Mouse (Mus musculus) stomach, embryonic 16.5 days (tissue): ENCODE data around the gene Ube2c. TPM values are rescaled to one million over a fixed set of nuclear protein-coding genes. Genes with fewer than 3 reads are reported as not detected.

Experiments
- ATAC-seq: fragments of 200-750 bp; cut with Nextera tagmentation; 2 replicates; pipeline ENCODE4 v1.8.0; 2017; ENCODE audit warnings: moderate number of reproducible peaks, moderate TSS enrichment; ENCODE audit not compliant: insufficient read depth, low FRiP score
- H3K27ac ChIP-seq: fragments of 300-500 bp; sonication (generic); 2 replicates; pipeline ENCODE4 v1.5.1; 2014; ENCODE audit warnings: low read length
- H3K27me3 ChIP-seq: fragments of 300-500 bp; sonication (generic); 2 replicates; pipeline ENCODE4 v1.6.1; 2014; ENCODE audit warnings: low read length, control low read depth, mixed read lengths; ENCODE audit not compliant: control insufficient read depth, insufficient read depth
- H3K36me3 ChIP-seq: fragments of 300-500 bp; sonication (generic); 2 replicates; pipeline ENCODE4 v1.6.1; 2014; ENCODE audit warnings: low read length; ENCODE audit not compliant: control insufficient read depth, insufficient read depth
- H3K4me1 ChIP-seq: fragments of 300-500 bp; sonication (generic); 2 replicates; pipeline ENCODE4 v1.6.1; 2014; ENCODE audit warnings: low read length, control low read depth, mixed read lengths; ENCODE audit not compliant: control insufficient read depth, insufficient read depth
- H3K4me2 ChIP-seq: fragments of 300-500 bp; sonication (generic); 2 replicates; pipeline ENCODE4 v1.6.1; 2014; ENCODE audit warnings: low read depth, low read length, mixed read lengths
- H3K4me3 ChIP-seq: fragments of 300-500 bp; sonication (generic); replicated peaks from 2 replicates; pipeline ENCODE4 v1.5.1; 2014; ENCODE audit warnings: mild to moderate bottlenecking, low read length
- H3K9ac ChIP-seq: fragments of 300-500 bp; sonication (generic); 2 replicates; pipeline ENCODE4 v1.6.1; 2014; ENCODE audit warnings: low read length
- H3K9me3 ChIP-seq: fragments of 300-500 bp; sonication (generic); replicated peaks from 2 replicates; pipeline ENCODE4 v1.6.1; 2016; ENCODE audit warnings: low read length, control low read depth; ENCODE audit not compliant: control insufficient read depth
- WGBS: fragments of 180-500 bp; shearing (Covaris S2); extraction: QIAGEN DNeasy Blood & Tissue Kit; methylation state at CpG from one replicate; pipeline ENCODE4 v1.1.7; 2014; 5-methylcytosine and 5-hydroxymethylcytosine counted together
- polyA plus RNA-seq: library from polyadenylated mRNA; unstranded; fragments of >200 nt; fragmentation: Nextera tagmentation; extraction: Ambion mirVana; gene quantifications from 2 replicates; pipeline ENCODE4 v1.2.1, GENCODE M21; 2015

Gene Ube2c
- polyA plus RNA-seq, 1 experiment from 2014 or later = 335 TPM

DNA sequence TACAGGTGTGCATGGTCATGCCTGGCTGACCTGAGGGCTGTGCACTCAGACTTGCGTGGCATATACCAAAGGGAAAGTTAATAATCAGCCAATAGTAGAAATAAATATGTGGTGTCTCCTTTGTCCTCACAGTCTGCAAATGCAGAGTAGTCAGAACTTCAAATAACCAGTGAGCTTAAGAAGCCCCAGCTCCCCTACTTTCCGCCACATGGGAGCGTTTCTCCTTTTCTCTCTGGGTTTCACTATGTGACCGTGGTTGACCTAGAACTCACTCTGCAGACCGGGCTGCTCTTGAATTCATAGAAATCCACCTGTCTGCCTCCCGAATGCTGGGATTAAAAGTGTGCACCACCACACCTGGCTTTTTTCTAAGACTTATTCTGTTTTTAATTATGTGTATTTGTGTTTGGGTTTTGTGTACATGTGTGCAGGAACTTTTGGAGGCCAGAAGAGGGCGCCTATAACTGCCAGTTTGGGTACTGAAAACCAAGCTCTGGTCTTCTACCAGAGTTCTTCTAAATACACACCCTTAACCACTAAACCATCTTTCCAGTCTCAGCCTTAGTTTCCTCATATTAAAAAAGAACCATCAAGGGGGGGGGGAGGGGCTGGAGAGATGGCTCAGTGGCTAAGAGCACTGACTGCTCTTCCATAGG lies 14.4 kb downstream of the Ube2c start:
- H3K9ac ChIP-seq = no peak overlapping the region
- no peak for ATAC-seq
- H3K36me3 ChIP-seq = no peaks in the 10 kb centered on the region
- H3K4me3 ChIP-seq = no peak overlapping the region
- peak overlapping the region; percentile 89; the same call in 1 of the 2 replicates for H3K4me2 ChIP-seq
- H3K9me3 ChIP-seq = no peaks in the 10 kb centered on the region
- no peaks in the 10 kb centered on the region for H3K27me3 ChIP-seq
- H3K4me1 ChIP-seq = peaks cover 19% of the 10 kb centered on the region
- 69% methylated on average over 7 of the region's 7 CpGs for WGBS
- H3K27ac ChIP-seq = no peak overlapping the region

DNA sequence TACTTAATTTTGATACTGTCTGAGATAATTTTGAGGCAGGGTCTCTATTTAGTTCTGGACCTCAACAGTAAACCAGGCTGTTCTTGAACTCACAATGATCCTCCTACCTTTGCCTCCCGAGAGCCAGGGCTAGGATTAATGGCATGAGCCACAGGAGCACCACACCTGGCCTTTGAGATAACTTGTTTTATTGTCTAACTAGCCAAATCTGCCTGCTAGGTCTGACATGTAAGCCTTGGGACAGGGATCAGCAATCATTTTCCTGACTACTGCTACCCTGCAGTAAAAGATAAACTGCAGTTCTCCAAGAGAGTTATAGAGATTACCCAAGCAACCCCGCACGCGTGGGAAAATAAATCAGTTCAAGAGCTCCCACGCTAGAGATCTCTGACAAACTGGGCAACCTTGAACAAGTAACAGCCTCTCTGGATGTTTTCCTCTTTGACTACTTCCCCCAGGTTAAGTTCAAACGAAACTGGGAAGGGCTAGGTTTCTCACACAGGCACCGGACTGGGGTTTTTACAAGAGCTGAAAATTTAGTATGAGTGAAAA lies 15.2 kb downstream of the Ube2c start:
- peak overlapping the region; percentile 96 for H3K27ac ChIP-seq
- ATAC-seq = no peak
- H3K27me3 ChIP-seq = no peaks in the 10 kb centered on the region
- H3K36me3 ChIP-seq = no peaks in the 10 kb centered on the region
- H3K4me1 ChIP-seq = peaks cover 19% of the 10 kb centered on the region
- peak overlapping the region; percentile 89 for H3K4me2 ChIP-seq
- H3K4me3 ChIP-seq = peak overlapping the region; percentile 74
- 9% methylated on average over 7 of the region's 7 CpGs for WGBS
- no peaks in the 10 kb centered on the region for H3K9me3 ChIP-seq
- peak overlapping the region; percentile 90 for H3K9ac ChIP-seq

DNA sequence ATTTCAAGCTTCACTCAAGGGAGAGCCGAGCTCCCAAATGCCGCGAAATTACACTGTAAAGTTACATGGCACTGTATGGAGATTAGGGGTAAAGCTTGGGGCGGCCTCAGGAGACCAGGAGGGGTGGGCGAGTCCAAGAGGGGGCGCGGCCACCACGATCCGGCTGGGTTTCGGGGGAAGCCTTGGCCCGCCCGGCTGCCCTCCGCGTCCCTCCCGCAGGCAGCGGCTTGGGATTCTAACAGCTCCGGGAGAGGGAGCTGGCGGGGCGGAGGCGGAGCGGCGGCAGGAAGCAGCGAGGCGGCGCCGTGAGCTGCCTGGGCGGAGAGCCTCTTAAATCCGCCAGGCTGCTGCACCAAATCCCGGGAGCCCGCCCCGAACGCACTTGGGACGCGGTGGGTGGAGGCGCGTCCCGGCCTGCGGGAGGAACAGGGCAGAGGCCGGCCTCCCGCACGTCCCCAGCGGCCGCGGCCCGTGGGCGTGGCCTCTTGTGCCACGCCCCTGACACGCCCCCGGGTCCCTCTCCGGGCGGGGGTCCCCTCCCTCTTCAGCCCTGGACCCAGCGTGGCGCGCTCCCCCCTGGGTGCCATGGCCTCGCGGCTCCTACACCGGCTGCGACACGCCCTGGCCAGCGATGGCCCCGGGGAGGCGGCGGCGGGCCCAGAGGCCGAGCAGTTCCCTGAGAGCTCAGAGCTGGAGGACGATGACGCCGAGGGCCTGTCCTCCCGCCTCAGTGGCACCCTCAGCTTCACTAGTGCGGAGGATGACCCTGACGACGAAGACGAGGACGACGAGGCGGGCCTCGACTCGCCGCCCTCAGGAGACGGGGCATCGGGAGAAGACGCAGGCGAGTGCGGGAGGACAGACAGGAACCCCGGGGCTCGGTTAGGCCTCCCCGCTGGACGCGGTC lies 16.0 kb downstream of the Ube2c start, which contains the start of gene Snx21:
Gene Snx21, plus strand, starts transcription at position 343 of the 907 bp plus-strand sequence.
- H3K9ac ChIP-seq = peak within 1 kb of the TSS; percentile 90
- peak within 1 kb of the TSS; percentile 74 for H3K4me3 ChIP-seq
- ATAC-seq = peak; percentile 96
- H3K4me1 ChIP-seq = peaks cover 19% of the 10 kb centered on the region
- H3K27me3 ChIP-seq = no peaks in the 10 kb centered on the region
- no peaks in the 10 kb centered on the region for H3K9me3 ChIP-seq
- H3K4me2 ChIP-seq = peak within 1 kb of the TSS; percentile 89
- peak within 1 kb of the TSS; percentile 96 for H3K27ac ChIP-seq
- under 1% methylated on average over 80 of the region's 89 CpGs for WGBS
- H3K36me3 ChIP-seq = no peaks in the 10 kb centered on the region

DNA sequence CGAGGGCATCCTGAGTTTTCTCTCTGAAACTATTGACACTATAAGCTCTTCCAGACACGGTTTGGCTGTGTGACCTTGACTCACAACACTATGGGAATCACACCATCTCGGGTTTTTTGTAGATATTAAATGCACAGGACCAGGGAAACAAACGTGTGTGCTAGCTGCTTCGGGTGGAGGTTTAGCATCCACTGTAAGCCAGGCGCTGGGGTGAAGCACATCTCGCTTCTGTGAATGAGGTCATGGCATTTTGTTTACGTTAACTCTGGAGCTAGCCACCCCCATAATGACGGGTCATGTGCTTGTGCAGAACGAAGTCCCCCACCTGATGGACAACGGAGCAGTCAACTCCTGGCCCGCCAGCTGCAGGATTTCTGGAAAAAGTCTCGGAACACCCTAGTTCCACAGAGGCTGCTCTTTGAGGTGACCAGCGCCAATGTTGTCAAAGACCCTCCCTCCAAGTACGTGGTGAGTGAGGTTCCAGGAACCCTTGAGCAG lies 16.7 kb downstream of the Ube2c start:
- WGBS = 9% methylated on average over 15 of the region's 15 CpGs
- Histone ChIP-seq H3K4me3 (peak overlapping the region; percentile 74), H3K9me3 (no peaks in the 10 kb centered on the region), H3K36me3 (no peaks in the 10 kb centered on the region), H3K9ac (peak overlapping the region; percentile 90), H3K27me3 (no peaks in the 10 kb centered on the region), H3K27ac (peak overlapping the region; percentile 96), H3K4me2 (peak overlapping the region; percentile 89), H3K4me1 (peaks cover 19% of the 10 kb centered on the region)
- ATAC-seq = no peak

DNA sequence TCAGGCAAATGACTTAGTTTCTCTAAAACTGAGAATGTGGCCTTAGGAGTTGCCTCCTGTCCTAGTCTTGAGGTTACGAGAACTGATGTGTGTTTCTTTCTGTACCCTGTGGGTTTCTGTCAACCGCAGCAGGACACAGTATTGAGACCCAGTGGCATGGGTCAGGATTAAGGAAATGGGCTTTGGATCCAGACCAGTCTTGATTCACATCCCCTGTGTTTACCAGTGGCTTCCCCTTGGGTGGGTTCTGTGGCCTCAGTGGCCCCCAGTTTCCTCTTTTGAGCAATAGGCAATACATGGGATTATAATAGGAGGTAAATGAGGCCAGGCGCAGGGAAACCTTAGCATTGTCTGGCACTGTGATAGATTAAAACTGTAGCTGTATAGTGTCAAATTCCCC lies 17.3 kb downstream of the Ube2c start:
- H3K36me3 ChIP-seq = 0 out of 2 replicates have a peak, but pooled peaks cover 6% of the 10 kb centered on the region
- H3K9ac ChIP-seq = peak overlapping the region; percentile 90
- WGBS = 83% methylated on average over 3 of the region's 3 CpGs
- peak overlapping the region; percentile 96; the same call in 1 of the 2 replicates for H3K27ac ChIP-seq
- H3K9me3 ChIP-seq = no peaks in the 10 kb centered on the region
- peak overlapping the region; percentile 89 for H3K4me2 ChIP-seq
- H3K27me3 ChIP-seq = no peaks in the 10 kb centered on the region
- H3K4me1 ChIP-seq = peaks cover 19% of the 10 kb centered on the region
- no peak for ATAC-seq
- peak overlapping the region; percentile 74 for H3K4me3 ChIP-seq

DNA sequence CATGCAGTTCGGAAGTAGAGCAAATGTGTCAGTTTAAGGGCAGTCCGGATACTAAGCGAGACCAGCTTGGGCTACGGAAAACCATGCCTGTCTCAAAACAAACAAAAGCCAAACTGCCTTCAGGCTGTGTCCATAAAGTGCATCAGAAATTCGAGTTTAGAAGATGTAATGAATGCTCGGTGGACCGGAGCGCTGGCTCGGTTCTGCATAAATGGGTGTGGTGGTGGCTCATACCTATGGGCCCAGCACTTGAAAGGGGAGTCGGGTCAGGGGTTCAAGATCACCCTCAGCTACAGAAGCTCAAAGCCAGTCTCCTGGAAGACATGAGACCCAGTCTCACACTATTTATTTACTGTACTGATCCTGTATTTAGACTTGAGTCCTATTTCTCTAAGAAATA lies 18.1 kb downstream of the Ube2c start:
- H3K4me1 ChIP-seq = peaks cover 19% of the 10 kb centered on the region
- 85% methylated on average over 10 of the region's 10 CpGs for WGBS
- no peaks in the 10 kb centered on the region for H3K27me3 ChIP-seq
- peaks cover 11% of the 10 kb centered on the region; the same call in 1 of the 2 replicates for H3K36me3 ChIP-seq
- peak overlapping the region; percentile 89; the same call in 1 of the 2 replicates for H3K4me2 ChIP-seq
- no peak for ATAC-seq
- no peaks in the 10 kb centered on the region for H3K9me3 ChIP-seq
- no peak overlapping the region for H3K4me3 ChIP-seq
- H3K9ac ChIP-seq = no peak overlapping the region
- no peak overlapping the region for H3K27ac ChIP-seq

DNA sequence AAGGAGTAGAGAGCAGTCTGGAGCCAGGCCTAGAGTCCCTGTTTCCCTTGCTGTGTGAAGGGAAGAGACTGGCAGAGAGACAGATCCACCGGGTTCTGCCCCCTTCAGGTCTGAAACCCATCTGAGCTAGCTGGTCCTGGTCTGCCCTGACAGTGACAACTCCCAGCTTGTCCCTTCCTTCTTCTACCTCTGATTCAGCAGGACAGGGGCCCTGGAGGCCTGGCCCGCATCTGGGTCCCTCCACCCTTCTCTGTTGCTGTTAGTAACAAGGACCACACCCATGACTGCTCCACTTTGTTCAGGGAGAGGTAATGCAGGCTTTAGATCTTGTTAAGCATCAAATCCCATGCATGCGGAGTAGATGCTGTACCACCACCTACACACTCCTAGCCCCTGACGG lies 18.7 kb downstream of the Ube2c start:
- no peak overlapping the region for H3K4me3 ChIP-seq
- no peak overlapping the region; the same call in 1 of the 2 replicates for H3K27ac ChIP-seq
- H3K9me3 ChIP-seq = no peaks in the 10 kb centered on the region
- peaks cover 11% of the 10 kb centered on the region; the same call in 1 of the 2 replicates for H3K36me3 ChIP-seq
- peak overlapping the region; percentile 55; the same call in 1 of the 2 replicates for H3K9ac ChIP-seq
- WGBS = 42% methylated on average over 4 of the region's 4 CpGs
- no peak for ATAC-seq
- no peak overlapping the region for H3K4me2 ChIP-seq
- H3K4me1 ChIP-seq = peaks cover 19% of the 10 kb centered on the region
- no peaks in the 10 kb centered on the region for H3K27me3 ChIP-seq

DNA sequence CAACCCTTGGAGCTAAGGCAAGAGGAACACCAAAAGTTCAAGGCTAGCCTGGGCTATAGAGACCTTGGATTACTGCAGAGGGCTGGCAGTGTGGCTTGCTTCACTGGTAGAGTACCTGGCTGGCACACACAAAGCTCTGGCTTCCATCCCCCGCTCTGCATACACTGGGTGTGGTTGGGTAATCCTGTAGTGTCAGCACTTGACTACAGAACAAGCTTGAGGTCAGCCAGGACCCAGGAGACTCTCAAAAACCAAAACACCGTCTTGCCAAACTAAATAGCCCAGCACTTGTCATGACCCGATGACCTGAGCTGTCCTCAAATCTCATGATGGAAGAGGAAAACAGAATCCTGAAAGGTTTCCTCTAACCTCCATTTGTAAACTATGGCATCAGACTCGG lies 20.8 kb downstream of the Ube2c start:
- Histone ChIP-seq H3K9ac (no peak overlapping the region), H3K27me3 (no peaks in the 10 kb centered on the region), H3K4me2 (no peak overlapping the region), H3K9me3 (no peaks in the 10 kb centered on the region), H3K27ac (no peak overlapping the region), H3K4me3 (no peak overlapping the region), H3K4me1 (peaks cover 12% of the 10 kb centered on the region), H3K36me3 (peaks cover 11% of the 10 kb centered on the region; the same call in 1 of the 2 replicates)
- no peak for ATAC-seq
- WGBS = 57% methylated on average over 4 of the region's 4 CpGs
